Mouse (Mus musculus): ENCODE measurements at regions not wholly inside any gene's neighbourhood (a gene's known extent, or its start where the extent isn't known, plus 50 kb on each side); places are given as distances from the start of the nearest gene placed in this dataset.
A peak's percentile ranks its signal among the peaks of the same experiment; 100 is the strongest.

DNA sequence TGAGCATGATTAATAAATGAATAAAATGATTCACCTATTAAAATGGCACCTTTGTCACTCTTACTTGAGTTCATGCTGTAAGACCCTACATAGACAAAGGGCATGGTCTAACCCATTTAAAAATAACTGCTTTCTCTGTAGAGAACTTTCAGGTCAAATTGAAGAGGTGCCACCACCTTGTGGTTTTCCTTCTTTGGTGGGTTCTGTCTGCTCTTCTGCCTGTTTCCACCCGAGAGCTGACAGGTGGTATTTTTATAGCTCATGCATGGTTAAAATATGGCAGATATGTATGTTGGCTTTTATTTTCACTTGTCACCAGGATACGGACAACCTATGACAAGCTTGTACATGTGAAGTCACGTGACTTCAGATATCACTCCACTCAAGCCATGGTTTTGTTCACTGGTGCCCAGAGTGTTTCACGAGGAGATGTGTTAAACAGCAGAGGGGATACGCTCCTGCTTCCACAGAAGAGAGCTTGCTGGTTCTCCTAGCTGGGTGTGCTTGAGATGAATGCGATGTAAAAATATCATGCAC is 794.3 kb upstream of the Car8 start:
- DNase-seq (ENCODE audit: low spot score), result no peak

DNA sequence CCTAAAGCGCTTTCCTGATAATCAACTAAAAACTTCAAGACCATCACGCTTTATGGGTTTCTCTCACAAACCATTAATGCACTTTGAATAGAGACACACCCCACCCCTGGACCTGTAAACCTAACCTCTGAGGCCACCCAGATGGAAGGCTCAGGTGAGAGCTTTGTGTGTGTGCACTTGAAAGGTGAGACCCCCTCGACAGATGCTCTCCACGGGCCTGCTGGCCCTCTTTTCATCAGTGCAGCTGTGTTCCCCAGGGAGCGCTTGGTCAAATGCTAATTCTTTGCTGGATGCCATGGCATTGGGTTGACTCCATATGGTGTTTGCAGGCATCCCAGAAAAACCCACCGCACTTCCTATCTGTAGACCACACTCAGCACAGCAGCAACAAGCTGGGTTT is 792.8 kb upstream of the Car8 start:
- DNase-seq (ENCODE audit: low spot score), result no peak

DNA sequence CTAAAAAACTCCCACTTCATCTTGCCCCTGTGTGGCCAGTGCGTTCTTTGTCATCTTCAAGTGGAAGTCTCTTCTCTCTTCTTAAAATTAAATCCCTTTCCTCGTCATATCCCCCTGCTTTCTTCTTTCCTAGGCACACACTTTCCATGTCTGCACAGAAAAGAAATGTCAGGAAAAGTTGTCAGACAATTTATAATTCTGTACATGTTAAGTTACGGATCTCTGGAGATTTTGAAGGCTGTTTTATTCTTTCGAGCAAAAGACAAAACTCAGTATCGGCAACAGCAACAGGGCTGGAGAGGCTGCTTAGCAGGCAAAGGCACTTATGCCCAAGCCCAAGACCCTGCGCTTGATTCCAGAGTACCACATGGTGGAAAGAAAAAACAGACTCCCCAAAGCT is 790.1 kb upstream of the Car8 start:
- no peak for DNase-seq (ENCODE audit: low spot score)

- DNase-seq (ENCODE audit: low spot score), result no peak
Observed at GRCm38 (mm10) chr4:9028475-9028874, 789.6 kb upstream of the Car8 start.

DNA sequence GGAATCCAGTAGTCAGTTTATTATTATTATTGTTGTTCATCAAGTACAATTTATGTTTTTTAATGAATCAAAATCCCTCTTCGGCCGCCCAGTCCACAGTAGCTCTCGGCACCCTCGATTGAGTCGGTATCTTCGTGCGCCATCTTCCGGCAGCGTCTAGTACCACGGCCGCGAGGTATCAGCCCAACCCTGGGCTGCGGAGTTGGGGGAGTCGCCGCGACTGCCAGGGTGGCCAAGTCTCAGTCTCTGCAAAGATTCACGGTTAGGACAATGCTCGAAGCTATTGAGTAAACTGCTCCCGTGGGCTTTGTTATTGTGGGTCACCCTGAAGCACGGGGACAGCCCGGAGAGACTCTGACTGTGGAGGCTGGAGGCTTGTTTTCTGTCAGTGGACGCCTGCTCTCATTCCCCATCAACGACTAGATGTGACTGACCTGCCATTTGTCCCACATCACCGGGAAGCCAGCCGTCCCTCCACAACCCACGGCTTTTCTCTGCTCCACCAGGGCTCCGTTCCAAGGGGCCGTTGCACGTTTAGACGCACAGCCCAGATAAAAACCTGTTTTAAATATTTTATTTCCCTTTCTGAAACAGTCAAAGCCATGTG is 789.1 kb upstream of the Car8 start:
- peak; percentile 78 for DNase-seq (ENCODE audit: low spot score)

GRCm38 (mm10) chr4:9027383-9027782 is 788.5 kb upstream of the Car8 start:
- no peak for DNase-seq (ENCODE audit: low spot score)

GRCm38 (mm10) chr4:9026841-9027240 is 788.0 kb upstream of the Car8 start:
- DNase-seq (ENCODE audit: low spot score), result no peak

DNA sequence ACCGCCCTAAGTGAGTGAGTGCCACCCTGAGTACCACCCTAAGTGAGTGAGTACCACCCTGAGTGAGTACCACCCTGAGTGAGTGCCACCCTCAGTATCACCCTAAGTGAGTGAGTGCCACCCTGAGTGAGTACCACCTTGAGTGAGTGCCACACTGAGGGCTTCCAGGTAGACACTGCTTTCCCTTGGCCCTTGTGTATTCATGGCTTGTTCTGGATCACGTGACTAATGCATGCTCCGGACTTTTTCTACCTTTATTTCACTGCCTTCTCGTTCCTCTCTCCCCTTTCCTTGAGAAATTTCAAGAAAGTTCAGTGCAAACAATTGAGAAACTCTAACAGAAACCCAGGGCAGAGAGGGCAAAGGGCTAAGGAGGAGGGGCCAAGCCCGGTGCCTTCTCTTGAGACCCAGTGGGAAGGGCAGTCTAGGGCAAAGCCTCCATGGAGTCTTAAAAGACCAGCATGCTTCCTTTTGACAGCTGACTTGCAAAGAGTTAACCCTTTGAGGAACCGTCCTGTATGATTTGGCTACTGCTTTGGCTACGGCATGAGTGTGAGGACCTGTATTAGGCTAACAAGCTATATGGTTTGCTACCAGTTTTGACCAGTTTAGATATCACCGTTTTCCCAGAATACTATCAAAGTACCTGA is 787.1 kb upstream of the Car8 start:
- DNase-seq (ENCODE audit: low spot score), result no peak

DNA sequence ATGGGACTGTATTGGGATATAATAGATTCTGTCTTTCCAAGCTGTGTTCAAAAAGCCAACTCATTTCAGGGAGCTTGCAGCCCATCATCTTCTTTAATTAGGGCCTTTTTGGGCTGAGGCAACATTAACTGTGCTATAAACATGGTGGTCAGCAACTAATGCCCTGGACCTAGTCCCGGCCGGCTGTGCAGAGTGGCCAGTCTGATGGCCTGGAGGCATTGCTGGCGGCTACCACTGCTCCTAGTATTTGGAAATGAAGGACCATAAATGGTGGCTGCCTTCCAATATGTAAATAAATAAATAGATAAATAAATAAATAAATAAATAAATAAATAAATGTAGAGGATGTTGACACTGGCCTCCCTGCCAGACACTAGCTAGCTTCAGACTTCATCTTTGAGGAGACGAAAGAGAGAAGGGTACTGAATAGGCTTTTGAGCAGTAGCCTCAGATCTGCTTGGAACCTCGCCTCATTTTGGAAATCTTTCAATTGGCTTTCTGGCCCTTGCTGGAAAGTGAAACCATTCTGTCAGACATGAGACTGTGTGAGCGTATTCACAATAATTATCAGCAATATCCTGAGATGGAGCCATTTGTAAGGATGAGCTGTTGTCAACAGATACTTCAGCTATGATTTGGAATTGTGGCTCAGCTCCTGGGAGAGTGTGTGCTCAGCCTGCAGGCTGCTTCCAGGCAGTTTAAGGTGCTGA is 785.5 kb upstream of the Car8 start:
- no peak for DNase-seq (ENCODE audit: low spot score)

DNA sequence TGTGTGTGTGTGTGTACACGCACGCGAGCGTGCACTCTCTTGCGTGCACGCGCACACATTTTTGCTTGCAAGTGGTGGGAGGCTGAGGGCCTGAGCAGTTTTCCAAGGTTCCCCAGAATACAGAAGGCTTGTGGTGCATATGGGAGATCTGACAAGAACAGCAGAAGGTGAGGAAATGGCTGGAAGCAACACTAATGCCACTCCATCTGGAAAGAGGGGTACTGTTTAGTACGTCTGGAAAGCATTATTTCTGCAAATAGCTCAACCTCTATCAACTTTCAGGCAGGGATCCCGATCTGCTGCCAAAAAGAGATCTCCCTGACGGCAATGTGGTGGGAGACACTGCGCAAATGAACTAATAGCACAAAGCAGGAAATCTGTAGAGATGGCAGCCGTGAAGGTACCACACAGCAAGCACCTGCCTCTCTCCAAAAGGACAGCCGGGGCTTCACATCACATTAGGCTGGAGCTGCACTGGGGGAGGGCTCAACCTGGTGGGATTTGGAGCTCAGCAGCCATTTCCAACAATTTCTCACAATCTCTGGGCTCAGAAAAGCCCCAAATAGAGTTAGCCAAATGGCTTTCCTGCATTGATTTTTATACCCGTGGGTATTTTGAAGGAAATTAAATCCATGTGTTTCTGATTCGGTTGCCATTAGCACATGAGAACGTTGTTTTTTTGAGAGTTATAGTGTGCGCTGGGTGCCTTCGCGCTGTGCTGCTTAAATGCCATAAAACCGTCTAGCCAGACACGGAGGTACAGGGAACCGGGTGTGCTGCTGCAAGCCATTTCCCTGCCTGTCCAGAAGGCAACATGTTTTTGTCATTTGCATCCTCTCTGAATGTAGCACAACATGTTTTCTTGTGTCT is 780.6 kb upstream of the Car8 start:
- DNase-seq (ENCODE audit: low spot score), result no peak

- DNase-seq (ENCODE audit: low spot score), result no peak
Observed at GRCm38 (mm10) chr4:9018236-9018635, 779.4 kb upstream of the Car8 start.

DNA sequence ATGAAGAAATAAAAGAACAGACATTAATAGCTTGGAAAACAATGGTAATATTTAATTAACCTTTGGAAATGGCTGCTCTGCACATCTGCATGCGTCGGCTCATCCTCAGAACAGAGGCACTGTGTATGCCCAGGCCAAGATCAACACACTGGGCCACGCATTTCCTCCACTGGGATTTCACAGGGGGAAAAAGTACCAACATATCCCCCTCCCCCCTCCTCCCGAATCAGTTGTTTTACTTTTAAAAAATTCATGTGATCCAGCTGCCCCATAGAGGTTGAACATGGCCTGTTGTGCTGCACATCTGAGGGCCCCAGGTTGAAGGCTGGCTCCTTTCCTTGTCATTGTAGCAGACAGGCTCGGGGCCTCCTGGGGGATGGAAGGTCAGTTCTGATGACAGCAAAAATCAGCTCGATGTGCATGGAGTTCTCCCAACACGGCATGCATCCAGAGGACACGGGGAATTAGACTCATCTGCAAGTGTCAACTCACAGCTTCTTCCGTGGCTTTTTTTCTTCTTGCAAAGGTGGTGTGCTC is 777.7 kb upstream of the Car8 start:
- no peak for DNase-seq (ENCODE audit: low spot score)

DNA sequence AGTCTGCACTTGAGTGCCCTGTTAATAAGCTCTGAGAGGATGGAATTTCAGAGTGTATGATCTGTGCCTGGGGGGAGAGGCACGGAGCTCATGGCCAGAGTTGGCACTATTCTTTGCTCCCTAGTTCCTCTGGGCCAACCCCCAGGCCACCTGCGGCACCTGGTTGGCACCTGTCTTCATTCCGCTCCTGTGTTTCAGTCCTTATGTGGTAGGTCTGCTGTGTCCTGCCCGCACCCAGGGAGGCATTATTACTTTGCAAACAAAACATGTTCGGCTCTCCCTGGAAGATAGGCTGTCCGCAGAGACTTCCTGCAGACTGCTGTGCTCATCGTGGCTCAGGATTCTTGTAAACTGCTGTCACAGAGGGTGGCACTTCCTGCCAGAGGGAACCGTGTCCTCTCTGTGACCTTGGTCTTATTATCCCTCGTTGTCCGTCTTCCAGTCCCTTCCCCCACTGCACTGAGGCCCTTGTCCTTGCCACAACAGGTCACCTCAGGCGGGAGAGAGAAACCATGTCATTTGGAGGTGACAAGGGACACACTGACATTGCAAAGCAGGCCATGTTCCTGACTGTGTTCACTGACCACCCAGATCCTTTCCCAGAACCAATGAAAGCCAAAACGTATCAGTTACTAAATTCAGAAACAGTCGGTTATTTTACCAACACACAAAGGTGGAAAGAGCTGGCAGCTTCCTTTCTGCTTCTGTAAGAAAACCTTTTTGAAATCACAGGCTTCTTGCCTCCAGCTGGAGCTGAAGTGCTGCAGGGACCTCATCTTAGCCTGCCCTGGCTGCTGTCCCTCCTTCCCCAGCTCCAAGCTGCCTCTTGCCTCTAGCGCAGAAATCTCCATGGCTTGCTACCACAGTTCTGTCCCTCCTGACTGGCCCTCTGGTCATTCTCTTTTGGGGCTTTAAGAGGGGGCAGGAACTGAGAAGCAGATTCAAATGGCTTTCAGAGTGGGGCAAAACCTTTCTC is 777.0 kb upstream of the Car8 start:
- DNase-seq (ENCODE audit: low spot score), result no peak

DNA sequence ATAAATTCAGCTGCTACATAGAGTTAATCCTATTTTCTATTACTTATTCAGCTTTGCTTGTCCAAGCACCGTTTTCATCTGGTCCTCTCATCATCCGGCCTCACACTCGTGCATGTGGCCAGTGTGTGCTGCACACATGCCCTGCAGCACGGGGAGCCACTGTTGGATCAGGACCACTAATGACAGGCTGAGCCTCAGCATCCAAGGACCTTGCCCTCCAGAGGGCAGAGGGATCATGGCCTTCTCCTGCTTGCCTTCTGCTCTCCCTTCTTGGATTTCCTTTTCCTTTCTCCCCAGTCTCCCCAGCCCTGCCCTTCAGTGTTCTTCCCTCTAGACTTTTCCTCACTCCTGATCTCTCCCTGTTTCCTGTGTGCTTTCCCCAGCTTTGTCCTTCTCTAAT is 776.1 kb upstream of the Car8 start:
- DNase-seq (ENCODE audit: low spot score), result no peak

DNA sequence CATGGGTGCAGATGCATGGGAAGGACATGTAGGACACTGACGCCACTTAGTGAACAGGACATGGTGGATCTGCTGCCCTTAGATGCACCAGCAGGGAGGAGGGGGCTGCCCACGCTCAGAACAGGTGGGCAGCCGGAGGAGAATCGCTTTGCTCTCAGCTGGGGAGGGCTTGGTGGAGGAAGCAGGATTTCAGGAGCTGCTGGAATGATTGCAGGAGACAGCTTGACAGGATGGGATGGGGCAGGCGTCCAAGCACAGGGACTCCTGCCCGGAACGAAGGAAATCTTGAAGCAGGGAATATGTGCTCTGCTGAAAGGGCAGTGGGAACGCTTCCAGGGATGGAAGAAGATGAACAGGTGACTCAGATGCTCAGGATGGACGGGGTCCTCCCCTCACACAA is 773.9 kb upstream of the Car8 start:
- DNase-seq (ENCODE audit: low spot score), result no peak

GRCm38 (mm10) chr4:9011952-9012351 is 773.1 kb upstream of the Car8 start:
- no peak for DNase-seq (ENCODE audit: low spot score)

GRCm38 (mm10) chr4:9011129-9011518 is 772.3 kb upstream of the Car8 start:
- DNase-seq (ENCODE audit: low spot score), result no peak

DNA sequence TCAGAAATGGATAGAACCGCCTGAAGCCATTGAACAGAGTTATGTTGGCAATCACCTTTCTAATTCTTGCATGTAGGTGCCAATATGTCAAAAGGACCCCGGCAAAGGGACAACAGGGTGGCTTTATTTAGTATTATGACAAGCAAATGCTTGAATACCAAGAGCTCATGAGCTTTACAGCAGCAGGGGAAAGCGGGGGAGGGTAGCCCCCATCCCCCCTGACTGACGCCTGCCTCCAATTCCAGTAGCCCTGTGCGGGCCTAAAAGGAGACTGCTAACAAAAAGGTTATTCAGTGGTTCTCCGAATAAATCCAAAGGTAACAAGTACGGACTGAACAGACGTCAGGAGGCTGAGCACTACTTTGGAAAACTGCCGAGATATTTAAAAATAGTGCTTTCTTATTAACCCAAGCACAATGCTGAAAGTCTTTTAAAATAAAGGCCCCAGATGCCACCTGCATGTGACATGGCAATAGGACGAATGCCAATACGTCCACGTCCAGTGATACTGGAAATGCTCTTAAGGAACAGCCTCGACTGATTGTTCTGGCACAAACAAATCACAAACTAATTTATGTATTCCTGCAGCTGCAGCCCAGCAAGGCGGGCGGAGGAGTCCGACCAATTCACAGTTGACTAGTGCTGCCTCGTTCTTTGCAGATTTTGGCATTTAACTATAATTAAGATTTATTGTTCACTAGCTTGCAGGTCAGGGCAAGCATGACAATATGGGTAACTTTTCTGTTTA is 771.7 kb upstream of the Car8 start:
- DNase-seq (ENCODE audit: low spot score), result no peak

GRCm38 (mm10) chr4:9009656-9010055 is 770.8 kb upstream of the Car8 start:
- DNase-seq (ENCODE audit: low spot score), result no peak

DNA sequence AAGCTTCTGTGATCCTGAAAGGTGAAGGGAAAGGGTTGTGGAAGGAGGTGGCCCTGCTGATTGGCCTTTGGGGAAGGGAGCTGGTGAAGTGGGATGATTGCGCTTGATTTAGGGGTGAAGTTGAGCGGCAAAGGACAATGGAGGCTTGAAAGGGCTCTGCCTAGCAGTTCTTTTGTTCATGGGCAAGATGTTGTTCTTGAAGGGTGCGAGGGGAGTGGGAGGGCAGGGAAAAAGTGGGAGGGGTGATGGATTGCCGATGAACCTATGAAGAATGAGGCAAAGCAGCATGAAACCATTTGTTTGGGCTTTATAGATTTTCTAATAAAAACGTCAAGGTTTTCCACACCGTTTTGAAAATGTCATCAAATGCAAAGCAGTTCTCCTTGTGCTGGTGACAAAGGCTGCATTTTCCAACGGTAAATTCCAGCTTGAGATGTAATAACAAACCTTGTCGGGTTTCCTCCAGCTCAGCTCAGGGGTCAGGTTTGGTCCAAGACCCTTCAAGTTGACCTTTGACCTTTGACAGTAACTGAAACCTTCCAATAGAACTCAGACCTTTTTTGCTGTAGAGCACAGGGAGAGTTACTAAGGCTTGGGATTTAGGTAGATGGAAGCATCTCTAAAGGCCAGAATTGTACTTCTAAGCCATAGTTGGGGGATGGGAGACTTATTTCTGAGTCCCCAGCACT is 767.2 kb upstream of the Car8 start:
- DNase-seq (ENCODE audit: low spot score), result no peak
